Mouse (Mus musculus) forebrain, embryonic 13.5 days (tissue): ENCODE measurements around the gene Dnajc8. TPM values are rescaled to one million over a fixed set of nuclear protein-coding genes. Genes with fewer than 3 reads are reported as not detected.

Source experiments
- ATAC-seq: fragments of 200-750 bp; cut with Nextera tagmentation; 2 replicates; pipeline ENCODE4 v1.8.0; 2017
- H3K27ac ChIP-seq: fragments of 300-500 bp; sonication (generic); 2 replicates; pipeline ENCODE4 v1.5.1; 2015; ENCODE audit warnings: inconsistent platforms, mild to moderate bottlenecking, moderate library complexity
- H3K27me3 ChIP-seq: fragments of 300-500 bp; sonication (generic); 2 replicates; pipeline ENCODE4 v1.6.1; 2015; ENCODE audit warnings: mild to moderate bottlenecking, inconsistent platforms
- H3K36me3 ChIP-seq: fragments of 300-500 bp; sonication (generic); 2 replicates; pipeline ENCODE4 v1.6.1; 2015; ENCODE audit warnings: mild to moderate bottlenecking, inconsistent platforms; ENCODE audit not compliant: poor library complexity, severe bottlenecking
- H3K4me1 ChIP-seq: fragments of 300-500 bp; sonication (generic); 2 replicates; pipeline ENCODE4 v1.6.1; 2015; ENCODE audit warnings: inconsistent platforms
- H3K4me2 ChIP-seq: fragments of 300-500 bp; sonication (generic); 2 replicates; pipeline ENCODE4 v1.6.1; 2015; ENCODE audit warnings: inconsistent platforms, mild to moderate bottlenecking, moderate library complexity
- H3K4me3 ChIP-seq: fragments of 300-500 bp; sonication (generic); 2 replicates; pipeline ENCODE4 v1.5.1; 2015; ENCODE audit warnings: mild to moderate bottlenecking, inconsistent platforms
- H3K9ac ChIP-seq: fragments of 300-500 bp; sonication (generic); 2 replicates; pipeline ENCODE4 v1.6.1; 2015; ENCODE audit warnings: mild to moderate bottlenecking, inconsistent platforms
- H3K9me3 ChIP-seq: fragments of 300-500 bp; sonication (generic); replicated peaks from 2 replicates; pipeline ENCODE4 v1.6.1; 2016; ENCODE audit warnings: inconsistent platforms
- WGBS: fragments of 180-500 bp; shearing (Covaris S2); methylation state at CpG from one replicate; pipeline ENCODE4 v1.1.7; 2015; 5-methylcytosine and 5-hydroxymethylcytosine counted together
- polyA plus RNA-seq: library from polyadenylated mRNA; unstranded; fragments of >200 nt; fragmentation: Nextera tagmentation; extraction: Ambion mirVana; gene quantifications from 2 replicates; pipeline ENCODE4 v1.2.1, GENCODE M21; 2015

The Dnajc8 gene
- polyA plus RNA-seq, 1 experiment from 2014 or later = 175 TPM

GRCm38 (mm10) chr4:132505800-132506199, 29.6 kb upstream of the Dnajc8 start:
- Histone ChIP-seq H3K4me1 (peaks cover 9% of the 10 kb centered on the region), H3K9me3 (no peaks in the 10 kb centered on the region), H3K4me3 (no peak overlapping the region), H3K36me3 (no peaks in the 10 kb centered on the region), H3K4me2 (no peak overlapping the region), H3K27ac (no peak overlapping the region), H3K9ac (no peak overlapping the region), H3K27me3 (no peaks in the 10 kb centered on the region; the same call in 1 of the 2 replicates)
- no peak for ATAC-seq
- WGBS = 23% methylated on average over 10 of the region's 10 CpGs

- Histone ChIP-seq H3K4me3 (no peak overlapping the region), H3K4me1 (peaks cover 9% of the 10 kb centered on the region), H3K4me2 (no peak overlapping the region), H3K9ac (no peak overlapping the region), H3K27ac (no peak overlapping the region), H3K27me3 (no peaks in the 10 kb centered on the region; the same call in 1 of the 2 replicates), H3K9me3 (no peaks in the 10 kb centered on the region), H3K36me3 (no peaks in the 10 kb centered on the region)
- ATAC-seq = no peak
- WGBS = 75% methylated on average over 6 of the region's 6 CpGs
These were observed 29.1 kb upstream of the Dnajc8 start for GRCm38 (mm10) chr4:132506250-132506649.

DNA sequence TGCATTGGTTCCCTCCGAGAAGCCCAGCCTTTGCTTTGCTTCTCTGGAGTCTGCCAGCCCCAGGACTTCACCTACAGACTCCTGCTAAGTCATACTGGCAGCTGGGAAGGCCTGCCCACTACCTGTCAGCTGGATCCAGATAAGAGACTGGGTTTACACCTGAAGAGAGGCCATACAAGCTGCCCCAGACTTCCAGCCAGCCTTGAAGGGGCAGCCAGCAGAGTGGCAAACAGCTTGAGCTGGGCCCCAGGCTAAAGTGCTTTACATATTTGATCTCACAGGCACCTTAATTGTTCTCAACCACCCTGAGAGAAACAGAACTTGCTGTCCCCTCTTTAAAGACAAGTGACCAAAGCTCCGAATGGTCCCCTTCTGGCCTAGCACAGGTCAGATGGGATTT, 28.1 kb upstream of the Dnajc8 start:
- WGBS = 28% methylated on average over 2 of the region's 2 CpGs

GRCm38 (mm10) chr4:132509621-132510296, 25.6 kb upstream of the Dnajc8 start:
- peak; percentile 71 for ATAC-seq
- Histone ChIP-seq H3K4me1 (peaks cover 14% of the 10 kb centered on the region), H3K9me3 (no peaks in the 10 kb centered on the region)

More for the DNA sequence above, 28.1 kb upstream of the Dnajc8 start:
- Histone ChIP-seq H3K27me3 (no peaks in the 10 kb centered on the region; the same call in 1 of the 2 replicates), H3K9ac (peak overlapping the region; percentile 26), H3K27ac (no peak overlapping the region), H3K9me3 (no peaks in the 10 kb centered on the region), H3K36me3 (no peaks in the 10 kb centered on the region), H3K4me3 (no peak overlapping the region), H3K4me2 (no peak overlapping the region), H3K4me1 (peaks cover 9% of the 10 kb centered on the region)
- ATAC-seq = no peak

GRCm38 (mm10) chr4:132510352-132510798, 25.0 kb upstream of the Dnajc8 start, which contains the start of gene Sesn2:
TSS of gene Sesn2 (minus strand) at chr4:132510501.
- H3K27ac ChIP-seq = peak within 1 kb of the TSS; percentile 46
- WGBS = 2% methylated on average over 32 of the region's 32 CpGs
- ATAC-seq = peak; percentile 97

More at GRCm38 (mm10) chr4:132509621-132510296, 25.6 kb upstream of the Dnajc8 start:
- H3K9ac ChIP-seq = peak overlapping the region; percentile 76
- H3K4me3 ChIP-seq = peak overlapping the region; percentile 79
- H3K27ac ChIP-seq = peak overlapping the region; percentile 46
- peak overlapping the region; percentile 92 for H3K4me2 ChIP-seq
- WGBS = under 1% methylated on average over 51 of the region's 52 CpGs
- peaks cover 4% of the 10 kb centered on the region; the same call in 1 of the 2 replicates for H3K27me3 ChIP-seq
- H3K36me3 ChIP-seq = no peaks in the 10 kb centered on the region

GRCm38 (mm10) chr4:132512080-132512479, 23.3 kb upstream of the Dnajc8 start:
- WGBS = 82% methylated on average over 3 of the region's 3 CpGs
- Histone ChIP-seq H3K9me3 (no peaks in the 10 kb centered on the region), H3K27me3 (peaks cover 4% of the 10 kb centered on the region; the same call in 1 of the 2 replicates), H3K9ac (no peak overlapping the region), H3K36me3 (no peaks in the 10 kb centered on the region), H3K27ac (no peak overlapping the region), H3K4me1 (peaks cover 21% of the 10 kb centered on the region), H3K4me3 (no peak overlapping the region), H3K4me2 (no peak overlapping the region)
- no peak for ATAC-seq

More at GRCm38 (mm10) chr4:132510352-132510798, 25.0 kb upstream of the Dnajc8 start, which contains the start of gene Sesn2:
- H3K36me3 ChIP-seq = no peaks in the 10 kb centered on the region
- H3K4me3 ChIP-seq = peak within 1 kb of the TSS; percentile 79
- peak within 1 kb of the TSS; percentile 92 for H3K4me2 ChIP-seq
- H3K27me3 ChIP-seq = peaks cover 4% of the 10 kb centered on the region; the same call in 1 of the 2 replicates
- peaks cover 17% of the 10 kb centered on the region for H3K4me1 ChIP-seq
- H3K9ac ChIP-seq = peak within 1 kb of the TSS; percentile 76
- no peaks in the 10 kb centered on the region for H3K9me3 ChIP-seq

- H3K27ac ChIP-seq = no peak overlapping the region
- H3K36me3 ChIP-seq = no peaks in the 10 kb centered on the region
- no peaks in the 10 kb centered on the region for H3K9me3 ChIP-seq
- no peak for ATAC-seq
- peaks cover 21% of the 10 kb centered on the region for H3K4me1 ChIP-seq
- WGBS = 31% methylated on average over 14 of the region's 14 CpGs
- H3K9ac ChIP-seq = no peak overlapping the region
- H3K27me3 ChIP-seq = peaks cover 4% of the 10 kb centered on the region; the same call in 1 of the 2 replicates
- H3K4me3 ChIP-seq = no peak overlapping the region
- H3K4me2 ChIP-seq = peak overlapping the region; percentile 97; the same call in 1 of the 2 replicates
These were observed 21.7 kb upstream of the Dnajc8 start for GRCm38 (mm10) chr4:132513395-132514273.

GRCm38 (mm10) chr4:132514555-132515135, 20.7 kb upstream of the Dnajc8 start:
- peaks cover 12% of the 10 kb centered on the region for H3K4me1 ChIP-seq
- no peaks in the 10 kb centered on the region for H3K9me3 ChIP-seq
- 0 out of 2 replicates have a peak overlapping the region, but pooled peaks have one; percentile 1 for H3K27ac ChIP-seq
- 0 out of 2 replicates have a peak, but pooled peaks have one; percentile 20 for ATAC-seq
- under 1% methylated on average over 21 of the region's 21 CpGs for WGBS
- peaks cover 4% of the 10 kb centered on the region; the same call in 1 of the 2 replicates for H3K27me3 ChIP-seq
- H3K4me3 ChIP-seq = peak overlapping the region; percentile 48
- peak overlapping the region; percentile 38; the same call in 1 of the 2 replicates for H3K9ac ChIP-seq
- peak overlapping the region; percentile 97 for H3K4me2 ChIP-seq
- no peaks in the 10 kb centered on the region for H3K36me3 ChIP-seq

- H3K27me3 ChIP-seq = peaks cover 4% of the 10 kb centered on the region; the same call in 1 of the 2 replicates
- WGBS = 21% methylated on average over 22 of the region's 22 CpGs
- peak overlapping the region; percentile 38; the same call in 1 of the 2 replicates for H3K9ac ChIP-seq
- H3K4me3 ChIP-seq = peak overlapping the region; percentile 48
- peak; percentile 94 for ATAC-seq
- H3K9me3 ChIP-seq = no peaks in the 10 kb centered on the region
- peak overlapping the region; percentile 97 for H3K4me2 ChIP-seq
- no peaks in the 10 kb centered on the region for H3K36me3 ChIP-seq
- peaks cover 12% of the 10 kb centered on the region for H3K4me1 ChIP-seq
- H3K27ac ChIP-seq = peak overlapping the region; percentile 48; the same call in 1 of the 2 replicates
These were observed 19.8 kb upstream of the Dnajc8 start for GRCm38 (mm10) chr4:132515369-132516155.

- Histone ChIP-seq H3K27me3 (peaks cover 4% of the 10 kb centered on the region; the same call in 1 of the 2 replicates), H3K9ac (no peak overlapping the region), H3K4me1 (peaks cover 12% of the 10 kb centered on the region), H3K36me3 (no peaks in the 10 kb centered on the region), H3K9me3 (no peaks in the 10 kb centered on the region), H3K27ac (no peak overlapping the region), H3K4me3 (no peak overlapping the region), H3K4me2 (no peak overlapping the region)
- WGBS = 86% methylated on average over 8 of the region's 8 CpGs
- no peak for ATAC-seq
These were observed 17.3 kb upstream of the Dnajc8 start for GRCm38 (mm10) chr4:132518066-132518465.

- WGBS = 89% methylated on average over 3 of the region's 3 CpGs
- H3K27ac ChIP-seq = no peak overlapping the region
- no peak overlapping the region for H3K9ac ChIP-seq
- no peaks in the 10 kb centered on the region for H3K36me3 ChIP-seq
- H3K9me3 ChIP-seq = no peaks in the 10 kb centered on the region
- ATAC-seq = no peak
- H3K4me1 ChIP-seq = peaks cover 12% of the 10 kb centered on the region
- H3K4me2 ChIP-seq = no peak overlapping the region
- H3K27me3 ChIP-seq = no peaks in the 10 kb centered on the region
- no peak overlapping the region for H3K4me3 ChIP-seq
These were observed 16.2 kb upstream of the Dnajc8 start for GRCm38 (mm10) chr4:132519188-132519587.
